Mouse (Mus musculus) v-Abl transformed pro-B cells (cell line): ENCODE results near the gene Tbc1d16.

Experiments
- in situ Hi-C, 2 experiments: fragments of 400-800 bp; cut with MboI; formaldehyde crosslinking; loops; one replicate each; pipeline ENCODE4 v1.15.1; 2025; ENCODE audit not compliant: unreplicated experiment in 2 of 2

Gene Tbc1d16

DNA sequence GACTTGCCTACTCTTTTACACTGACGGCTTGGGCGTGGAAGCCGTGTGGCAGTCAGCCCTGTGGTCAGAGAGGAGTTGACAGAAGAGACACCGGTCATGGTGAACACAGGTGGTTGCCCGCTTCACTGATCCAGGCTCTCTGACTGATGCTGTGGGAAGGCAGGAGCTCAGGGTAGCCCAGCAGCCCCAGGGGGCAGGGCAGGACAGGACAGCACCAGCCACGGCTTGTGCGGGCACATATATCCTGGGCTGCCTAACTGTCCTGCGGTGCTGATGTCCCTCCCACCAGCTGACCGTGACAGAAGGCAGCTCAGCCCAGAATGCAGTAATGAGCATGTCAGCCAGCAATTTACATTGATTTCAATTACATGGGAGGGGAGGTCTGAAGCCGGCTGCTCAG lies 77.9 kb downstream of the Tbc1d16 start:
- in situ Hi-C loops = loop anchor here (5.0 kb wide), 1 partner anchor 37 kb away; no protein-coding TSS in a partner anchor

DNA sequence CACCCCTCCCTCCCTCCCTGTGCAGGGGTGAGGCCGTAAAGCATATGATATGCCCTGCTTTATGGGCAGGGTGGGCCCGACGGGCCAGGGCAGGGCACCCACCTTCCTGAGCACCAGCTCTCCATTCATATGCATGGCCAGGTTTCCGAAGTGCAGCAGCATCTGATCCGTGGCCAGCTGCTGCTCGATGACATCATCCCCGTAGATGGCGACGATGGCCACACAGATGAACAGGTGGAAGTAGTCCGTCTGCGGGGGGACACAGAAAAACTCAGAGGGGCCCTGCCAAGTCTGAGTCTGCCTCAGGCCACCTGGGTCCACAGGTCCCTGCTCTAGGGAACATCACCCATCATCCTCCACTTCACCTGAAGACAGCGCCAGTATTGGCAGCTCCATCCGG lies 79.5 kb downstream of the Tbc1d16 start:
- in situ Hi-C loops = no loop called here

DNA sequence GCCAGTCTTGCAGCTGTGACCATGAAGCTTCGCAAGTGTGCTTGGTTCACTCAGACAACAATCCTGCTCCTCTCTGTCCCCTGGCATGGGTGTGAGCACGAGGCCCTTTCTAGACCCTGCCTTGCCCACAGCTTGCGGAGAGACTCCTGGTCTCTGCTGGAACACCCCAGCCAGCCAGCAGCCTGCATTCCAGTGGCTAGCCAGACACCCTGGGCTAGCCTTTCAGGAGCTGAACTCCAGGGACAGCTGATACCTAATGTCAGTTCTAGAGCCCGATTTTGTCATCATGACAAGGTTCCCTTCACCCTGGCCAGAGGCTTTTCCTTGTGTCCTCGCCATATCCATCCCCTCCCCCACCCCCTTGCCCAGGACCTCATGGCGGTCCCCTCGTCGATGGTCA lies 81.1 kb downstream of the Tbc1d16 start:
- in situ Hi-C loops = no loop called here

DNA sequence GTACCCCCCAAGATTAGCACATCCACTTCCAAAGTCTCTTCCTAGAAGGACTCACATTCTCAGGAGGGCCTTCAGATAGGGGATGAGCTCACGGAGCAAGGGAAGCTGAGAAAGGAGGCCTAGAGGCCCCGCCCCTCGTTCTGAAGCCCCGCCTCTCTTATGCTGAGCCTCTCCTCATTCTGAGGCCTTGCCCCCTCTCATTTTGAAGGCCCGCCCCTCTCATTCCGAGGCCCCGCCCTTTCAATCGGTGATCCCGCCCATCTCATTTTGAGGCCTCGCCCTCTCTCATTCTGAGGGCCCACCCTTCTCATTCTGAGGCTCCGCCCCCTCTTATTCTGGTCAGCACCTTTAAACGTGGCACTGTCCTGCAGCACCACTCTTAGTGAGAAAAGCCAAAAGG lies 82.2 kb downstream of the Tbc1d16 start:
- in situ Hi-C loops = no loop called here

DNA sequence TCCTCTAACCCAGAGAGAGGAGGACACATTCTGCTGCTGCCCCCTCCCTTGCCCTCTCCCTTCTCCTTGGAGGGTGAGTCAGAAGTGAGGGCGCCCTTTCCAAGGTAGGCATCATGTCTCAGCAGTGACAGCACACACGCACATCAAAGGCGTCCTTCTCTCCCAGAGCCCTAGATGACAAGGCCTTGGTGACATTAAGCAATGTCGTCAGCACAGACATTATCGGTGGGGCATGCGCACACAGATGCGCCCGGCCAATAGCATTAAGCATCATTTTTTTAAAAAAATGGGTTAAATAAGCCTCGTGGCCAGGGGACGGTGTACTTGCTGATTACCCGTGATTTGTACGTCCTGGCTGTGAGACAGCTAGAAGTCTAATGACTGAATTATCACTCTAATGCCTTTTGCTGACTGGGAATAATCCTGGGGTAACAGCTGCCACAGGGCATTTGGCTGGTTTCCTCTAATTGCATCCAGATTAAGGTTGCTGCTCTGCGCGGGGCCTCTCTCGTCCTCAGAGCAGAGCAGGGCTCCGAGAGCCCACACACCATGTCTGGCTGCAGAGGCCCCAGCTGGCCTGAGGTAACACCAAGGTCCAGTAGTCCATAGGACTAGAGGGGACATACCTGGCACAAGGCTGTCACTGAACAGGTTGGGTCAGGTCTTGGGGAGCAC lies 83.4 kb downstream of the Tbc1d16 start:
- in situ Hi-C loops = no loop called here

DNA sequence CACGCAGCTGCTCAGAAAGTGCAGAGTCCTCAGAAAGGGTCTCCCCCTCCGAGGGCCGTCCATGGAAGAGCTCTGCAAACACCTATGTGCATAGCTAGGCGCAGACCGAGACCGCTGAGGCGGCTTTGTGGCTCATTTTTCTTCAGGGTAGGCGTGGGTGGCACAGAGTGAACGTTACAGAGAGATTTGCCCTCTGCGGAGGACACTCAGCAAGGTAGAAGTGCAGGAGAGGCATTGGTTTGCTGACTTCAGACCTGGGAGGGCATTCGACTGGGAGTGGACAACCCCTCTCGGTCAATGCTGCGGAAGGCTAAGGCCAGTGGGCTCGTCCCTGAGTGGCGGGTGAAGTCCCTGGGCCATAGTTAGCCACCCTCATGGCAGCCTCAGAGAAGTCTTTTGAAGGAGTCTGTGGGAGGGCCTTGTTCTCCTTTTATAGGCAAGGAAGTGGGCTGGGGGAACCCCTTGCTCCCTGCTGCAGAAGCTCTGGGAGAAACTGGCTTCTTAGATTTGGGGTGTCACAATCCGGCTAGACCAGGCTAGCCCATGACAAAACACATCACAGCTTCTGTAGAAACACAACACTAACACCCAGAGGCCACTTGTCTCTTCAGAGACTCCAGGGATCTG lies 84.8 kb downstream of the Tbc1d16 start:
- in situ Hi-C loops = no loop called here

DNA sequence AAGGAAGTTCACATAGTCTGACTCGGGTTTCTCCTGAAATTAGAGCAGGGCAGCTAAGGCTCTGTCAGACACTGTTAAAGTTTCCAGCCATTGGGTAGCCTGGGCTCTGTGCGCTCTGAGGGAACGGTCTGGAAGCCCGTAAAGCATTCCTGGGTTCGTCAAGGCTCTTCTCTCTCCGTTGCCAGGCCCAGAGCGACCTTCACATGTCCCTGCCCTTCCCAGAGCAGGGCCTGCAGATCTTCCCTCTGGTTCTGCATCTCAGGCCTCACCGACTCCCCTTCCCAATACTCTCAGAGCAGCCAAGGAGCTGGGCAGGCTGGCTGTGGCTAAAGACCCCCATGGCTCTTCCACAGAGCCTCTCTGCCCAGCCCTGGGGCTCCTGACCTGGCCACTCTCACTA lies 85.7 kb downstream of the Tbc1d16 start:
- in situ Hi-C loops = no loop called here

DNA sequence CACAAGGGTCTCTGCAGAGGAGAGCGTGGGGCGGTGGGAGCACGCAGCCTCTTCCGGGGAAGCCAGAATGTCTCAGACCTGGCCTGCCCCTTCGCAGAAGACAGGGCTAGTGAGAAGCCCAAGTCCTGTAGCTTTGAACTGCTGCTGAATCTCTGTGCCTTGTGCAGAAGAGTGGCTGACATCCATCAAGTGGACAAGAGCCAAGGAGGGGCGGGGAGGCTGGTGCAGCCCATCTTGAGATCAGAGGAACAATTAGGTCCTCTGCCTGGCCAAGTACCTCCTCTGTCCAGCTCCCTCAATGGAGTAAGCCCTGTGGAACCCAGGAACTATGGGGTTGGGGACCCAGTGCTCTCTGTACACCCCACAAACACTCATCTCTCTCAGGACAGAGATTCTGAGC lies 89.3 kb downstream of the Tbc1d16 start:
- in situ Hi-C loops = no loop called here

DNA sequence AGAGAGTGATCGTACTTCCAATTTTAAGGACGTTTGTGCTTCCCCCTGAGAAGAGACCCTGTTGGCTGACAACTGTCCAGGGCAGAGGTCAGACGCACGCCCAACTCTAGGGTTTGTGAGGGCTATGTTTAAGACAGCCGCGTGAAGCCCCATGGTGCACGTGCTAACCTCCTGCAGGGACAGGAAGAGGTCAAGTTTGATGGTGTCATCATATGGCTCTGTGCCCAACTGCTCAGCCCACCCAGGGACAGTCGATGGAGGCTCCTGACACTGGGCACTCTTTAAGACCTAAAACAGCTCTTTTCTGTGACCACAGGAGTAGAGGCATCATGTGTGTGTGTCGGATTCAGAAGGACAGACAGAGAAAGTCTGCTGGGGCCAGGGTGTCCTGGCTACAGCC lies 90.1 kb downstream of the Tbc1d16 start:
- in situ Hi-C loops = no loop called here

DNA sequence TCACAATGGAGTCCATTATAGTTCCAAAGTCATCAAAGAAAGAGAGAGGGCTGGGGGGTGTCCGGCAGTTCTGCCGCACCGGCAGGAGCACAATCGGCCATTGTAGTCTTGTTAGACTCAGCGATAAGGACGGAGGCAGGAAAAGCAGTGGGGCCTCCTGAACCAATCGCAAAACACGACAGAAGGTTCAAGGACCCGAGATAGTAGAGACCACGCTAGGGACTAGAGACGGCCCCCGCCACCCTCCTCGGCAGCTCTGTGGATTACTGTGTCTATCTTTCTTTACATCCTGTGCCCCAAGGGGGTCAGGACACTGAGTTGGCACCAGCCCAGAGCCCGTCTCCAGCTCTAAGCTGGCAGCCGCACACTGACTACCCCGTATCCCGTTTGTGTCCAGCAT lies 93.7 kb downstream of the Tbc1d16 start:
- in situ Hi-C loops = no loop called here

DNA sequence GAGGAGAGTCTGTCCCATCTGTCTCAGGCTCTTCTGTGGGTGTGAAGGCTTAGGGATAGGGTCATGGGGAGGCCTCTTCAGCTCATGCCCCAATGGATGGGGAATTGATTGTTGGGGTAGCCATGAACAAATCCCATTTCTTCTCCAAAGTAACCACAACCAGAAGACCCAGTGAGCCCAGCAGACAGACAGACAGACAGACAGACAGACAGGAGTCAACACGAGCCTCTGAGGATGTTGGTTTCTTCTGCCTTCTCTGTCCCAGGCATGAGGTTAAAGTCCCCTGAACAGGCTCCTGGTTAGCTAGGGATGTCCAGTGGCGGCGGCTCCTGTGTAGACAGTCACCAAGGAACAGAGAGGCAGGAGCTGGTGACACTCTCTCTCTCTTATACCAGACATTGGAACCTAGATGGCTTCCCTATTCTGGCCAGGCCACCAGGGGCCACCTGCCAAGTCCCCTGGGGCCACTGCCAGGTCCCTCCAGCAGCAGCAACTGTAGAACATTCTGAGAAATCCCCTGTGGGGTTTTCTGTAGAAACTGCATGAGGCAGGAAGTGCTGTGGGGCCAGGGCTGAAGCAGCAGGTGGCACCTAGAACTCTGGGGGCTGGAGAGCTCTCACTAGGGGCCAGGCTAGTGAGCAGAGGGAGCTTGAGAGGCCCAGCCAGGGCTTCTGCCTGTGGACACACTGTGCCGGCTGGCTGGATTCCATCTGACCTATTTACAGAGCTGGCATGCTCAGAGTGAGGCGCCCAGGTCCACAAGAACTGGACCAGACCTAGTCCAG lies 94.7 kb downstream of the Tbc1d16 start:
- in situ Hi-C loops = no loop called here

DNA sequence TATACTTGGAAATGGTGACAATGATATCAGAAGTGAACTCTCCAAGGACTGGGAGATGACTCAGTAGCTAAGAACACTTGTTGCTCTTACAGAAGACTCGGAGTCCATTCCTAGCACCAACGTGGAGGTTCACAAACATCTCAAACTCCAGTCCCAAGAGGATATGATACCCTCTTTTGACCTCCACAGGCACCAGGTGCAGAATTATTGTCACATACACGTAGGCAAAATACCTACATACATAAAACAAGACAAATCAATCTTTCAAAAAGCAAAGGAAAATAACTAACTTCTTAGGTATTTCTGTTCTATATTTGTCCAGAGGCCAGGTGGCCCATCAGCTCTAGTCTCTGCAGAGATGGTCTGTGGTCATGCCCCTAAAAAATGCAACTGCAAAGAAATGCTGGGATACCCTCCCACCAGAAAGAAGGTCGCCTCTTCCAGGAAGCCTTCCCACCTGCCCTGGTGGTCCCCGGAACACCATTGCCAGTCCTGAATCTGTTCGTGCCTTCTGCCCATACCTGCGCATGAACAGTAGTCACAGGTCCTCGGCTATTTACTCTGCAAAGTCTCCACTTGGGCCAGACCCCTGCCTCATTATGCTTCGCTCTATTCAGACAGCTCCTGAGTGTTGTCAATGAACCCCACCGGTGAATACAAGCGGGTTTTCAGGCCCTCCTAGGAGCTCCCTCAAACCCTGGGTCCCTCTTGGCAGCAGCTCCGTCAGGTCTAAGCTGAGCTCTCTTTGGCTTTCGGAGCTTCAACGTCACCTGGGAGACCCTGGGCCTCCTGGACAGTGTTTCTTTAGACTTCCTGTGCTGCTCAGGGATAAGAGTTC lies 95.9 kb downstream of the Tbc1d16 start:
- in situ Hi-C loops = no loop called here

DNA sequence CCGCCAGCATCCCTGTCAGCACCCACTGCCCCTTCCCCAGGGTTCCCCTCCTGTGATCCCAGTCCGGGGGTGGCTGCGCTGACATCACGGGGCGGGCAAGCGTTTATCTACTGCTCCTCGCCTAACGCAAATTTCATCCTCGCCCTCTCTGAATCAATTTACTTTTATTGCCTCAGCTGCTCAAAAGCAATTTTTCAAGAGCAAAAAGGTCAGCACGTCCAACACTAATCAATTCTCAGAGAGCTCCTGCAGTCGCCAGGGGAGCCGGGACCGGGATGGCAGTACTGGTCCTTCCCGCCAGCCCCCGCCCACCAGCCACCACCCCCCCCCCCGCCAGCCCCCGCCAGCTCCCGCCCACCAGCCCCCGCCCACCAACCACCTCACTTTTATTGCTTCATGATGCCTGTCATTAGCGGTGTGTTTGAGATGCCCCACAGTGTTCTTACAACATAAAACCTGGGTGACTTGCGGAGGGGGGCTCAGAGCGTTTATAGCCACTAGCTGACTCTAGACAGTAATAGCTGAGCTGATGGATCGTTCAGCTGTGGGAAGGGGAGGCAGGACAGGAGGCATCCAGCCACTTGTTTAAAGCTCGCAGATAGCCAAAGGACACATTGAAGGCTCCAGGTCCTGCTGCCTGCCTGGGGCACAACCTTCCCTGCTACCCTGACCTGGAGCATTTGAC lies 98.1 kb downstream of the Tbc1d16 start:
- in situ Hi-C loops = no loop called here

DNA sequence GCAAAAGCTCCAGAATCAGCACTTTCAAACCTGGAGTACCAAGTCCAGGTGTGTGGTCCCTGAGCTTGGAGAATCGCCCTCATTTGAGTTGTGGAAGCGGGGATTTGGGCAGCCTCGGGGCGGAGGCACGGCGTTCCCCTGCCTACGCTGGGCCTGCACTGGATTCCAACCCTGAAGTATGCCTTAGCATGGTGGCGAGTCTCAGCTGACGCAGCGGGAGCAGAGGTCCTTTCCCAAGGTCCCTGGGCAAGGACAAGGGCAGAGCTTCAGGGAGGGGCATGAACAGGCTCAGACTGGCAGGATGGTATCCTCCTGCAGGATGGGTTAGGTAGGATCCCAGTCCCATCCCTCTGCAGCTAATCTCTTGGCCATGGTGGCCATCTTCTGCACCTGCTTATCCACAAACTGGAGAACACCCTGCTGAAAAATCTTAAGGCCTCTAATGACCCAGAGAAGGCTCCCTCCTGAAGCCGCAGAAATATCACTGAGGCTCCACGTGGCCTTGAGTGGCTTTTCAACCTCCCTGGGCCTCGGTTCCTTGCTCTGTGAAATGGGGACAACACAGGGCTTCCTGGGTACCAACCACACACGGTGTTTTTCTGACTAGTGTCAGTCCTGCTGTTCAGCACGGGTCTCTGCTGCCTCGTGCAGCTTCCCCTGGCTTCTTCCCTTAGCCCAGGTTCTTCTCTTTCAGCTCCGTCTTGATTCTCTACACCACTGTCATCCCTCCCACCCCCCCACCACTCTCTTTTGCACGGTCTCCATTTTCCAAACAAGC lies 98.8 kb downstream of the Tbc1d16 start:
- in situ Hi-C loops = loop anchor here (5.0 kb wide), 5 partner anchors 37 to 87 kb away; partner anchors contain the start of gene Cbx8 (in 1 of the 2)

DNA sequence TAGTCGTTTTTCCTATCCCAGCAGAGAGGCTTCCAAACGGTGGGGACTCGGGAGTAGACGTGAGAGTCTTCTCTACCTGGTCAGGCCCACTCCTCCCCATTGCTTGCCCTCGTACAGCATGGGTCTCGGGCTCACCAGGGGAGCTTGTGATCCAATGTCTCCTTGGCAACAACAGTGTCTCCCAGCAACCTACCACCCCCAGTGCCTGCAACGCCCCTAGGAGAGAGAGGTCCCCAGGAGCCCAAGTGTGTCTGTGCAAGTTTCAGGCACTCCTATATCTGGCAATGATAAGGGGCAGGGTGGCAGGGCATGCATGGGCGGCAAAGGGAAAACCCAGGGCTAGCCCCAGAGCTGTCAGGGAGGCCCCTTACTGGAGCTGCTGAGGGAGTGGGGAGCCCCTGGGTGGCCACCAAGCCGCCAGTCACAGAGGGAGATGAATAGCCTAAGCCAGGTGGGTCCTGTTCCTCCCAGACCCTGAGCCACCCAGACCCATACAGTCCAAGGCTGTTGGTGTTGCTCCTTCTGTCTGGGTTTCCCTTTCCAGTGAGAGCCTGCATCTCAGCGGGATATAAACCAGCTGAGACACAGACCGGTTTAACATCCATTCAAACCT lies 99.5 kb downstream of the Tbc1d16 start:
- in situ Hi-C loops = loop anchor here (5.0 kb wide), 5 partner anchors 36 to 86 kb away; partner anchors contain the start of gene Cbx8 (in 1 of the 2)

DNA sequence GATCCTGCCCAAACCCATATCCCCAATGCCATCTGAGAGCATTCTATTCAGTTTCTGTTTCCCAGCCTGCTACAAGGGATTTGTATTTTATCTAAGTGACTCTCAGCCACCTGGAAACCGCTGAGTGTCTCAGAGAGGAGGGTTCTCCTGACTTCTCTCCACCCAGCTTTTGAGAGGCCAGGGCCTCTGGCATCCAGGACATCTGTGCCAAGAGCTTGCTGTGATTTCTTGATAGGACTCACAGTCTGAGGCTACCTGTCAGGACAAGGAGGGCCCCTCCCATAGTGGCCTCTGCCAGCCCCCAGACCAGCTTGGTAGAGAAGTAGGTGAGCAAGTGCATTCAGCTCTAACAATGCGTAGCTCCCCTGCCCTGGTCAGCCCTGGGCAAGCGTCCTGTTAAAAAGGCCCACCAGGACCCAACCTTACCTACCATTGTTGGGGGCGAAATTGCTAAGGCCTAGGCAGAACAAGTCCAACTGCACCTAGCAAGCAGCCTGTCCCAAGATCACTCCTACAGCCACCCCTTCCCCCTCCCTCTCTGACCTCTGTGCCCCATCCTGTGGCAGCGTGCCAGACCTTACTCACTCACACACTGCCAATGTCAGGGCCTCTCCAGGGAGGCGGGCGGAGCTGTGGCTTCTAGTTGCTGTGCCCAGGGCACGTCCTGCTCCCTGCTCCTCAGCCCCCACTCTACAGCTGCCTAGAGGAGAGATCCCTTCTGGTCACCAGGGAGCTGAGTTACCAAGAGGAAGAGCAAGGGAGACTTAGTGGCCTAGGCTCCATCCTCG lies 100.4 kb downstream of the Tbc1d16 start:
- in situ Hi-C loops = loop anchor here (5.0 kb wide), 5 partner anchors 36 to 86 kb away; partner anchors contain the start of gene Cbx8 (in 1 of the 2)

DNA sequence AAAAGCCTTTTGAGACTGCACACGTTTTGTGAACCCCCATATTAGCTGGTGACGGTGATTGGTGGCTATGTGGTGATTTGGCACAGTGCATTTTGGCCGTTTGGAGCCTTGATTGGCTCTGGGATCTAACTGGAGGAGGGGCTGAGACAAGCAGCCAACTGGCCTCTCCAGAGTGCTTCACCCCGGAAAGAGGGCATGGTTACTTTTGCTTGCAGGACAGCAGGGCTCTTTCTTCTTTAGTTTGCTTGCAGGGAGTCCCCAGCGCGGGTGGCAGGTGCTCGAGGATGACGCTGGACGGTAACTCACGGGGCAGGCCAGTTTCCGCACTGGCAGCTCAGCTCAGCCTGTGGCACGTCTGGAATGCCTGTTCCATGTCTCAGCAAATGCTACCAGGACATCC lies 101.2 kb downstream of the Tbc1d16 start:
- in situ Hi-C loops = loop anchor here (5.0 kb wide), 5 partner anchors 35 to 85 kb away; partner anchors contain the start of gene Cbx8 (in 1 of the 2)
